Mouse (Mus musculus) urinary bladder, postnatal 10 days (tissue): Measurements from ENCODE around the gene Fbxw4.
"Not testable (repeated sequence)": the region's sequence is repeated elsewhere in the genome, so short reads cannot be mapped to it uniquely, and the experiment has no call there.

Experiments
- DNase-seq: peaks from one replicate; pipeline ENCODE4 v3.0.0; 2022; ENCODE audit warnings: low spot score

Fbxw4 gene

GRCm38 (mm10) chr19:45656810-45657595 lies 3.1 kb downstream of the Fbxw4 start:
- DNase-seq, result no peak

GRCm38 (mm10) chr19:45655870-45656269 lies 4.2 kb downstream of the Fbxw4 start:
- no peak for DNase-seq

DNA sequence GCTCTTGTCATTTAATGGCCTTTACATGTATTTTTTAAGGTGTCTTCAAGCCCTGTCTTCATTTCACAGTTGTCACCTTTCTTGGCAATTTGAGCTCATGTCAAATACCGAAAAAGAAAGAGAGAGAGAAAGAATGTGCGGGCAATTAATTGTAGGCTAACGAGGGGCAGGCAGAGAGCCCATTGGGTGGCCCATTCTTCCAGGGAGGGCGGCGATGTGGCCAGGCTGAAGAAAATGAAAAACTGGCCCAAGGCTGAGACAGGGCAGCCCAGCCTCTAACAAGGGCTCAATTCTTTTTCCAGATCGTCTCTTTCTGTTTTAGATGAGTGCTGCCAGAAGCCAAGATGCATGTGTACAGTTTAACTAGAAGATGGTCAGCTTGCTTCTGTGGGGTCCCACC lies 6.1 kb downstream of the Fbxw4 start:
- DNase-seq, result no peak

- no peak for DNase-seq
These were observed 7.7 kb downstream of the Fbxw4 start for GRCm38 (mm10) chr19:45652286-45652988.

GRCm38 (mm10) chr19:45651524-45651923 lies 8.6 kb downstream of the Fbxw4 start:
- DNase-seq, result no peak

- no peak for DNase-seq
These were observed 10.3 kb downstream of the Fbxw4 start for GRCm38 (mm10) chr19:45649776-45650175.

GRCm38 (mm10) chr19:45648469-45648868 lies 11.6 kb downstream of the Fbxw4 start:
- DNase-seq, result not testable (repeated sequence)

DNA sequence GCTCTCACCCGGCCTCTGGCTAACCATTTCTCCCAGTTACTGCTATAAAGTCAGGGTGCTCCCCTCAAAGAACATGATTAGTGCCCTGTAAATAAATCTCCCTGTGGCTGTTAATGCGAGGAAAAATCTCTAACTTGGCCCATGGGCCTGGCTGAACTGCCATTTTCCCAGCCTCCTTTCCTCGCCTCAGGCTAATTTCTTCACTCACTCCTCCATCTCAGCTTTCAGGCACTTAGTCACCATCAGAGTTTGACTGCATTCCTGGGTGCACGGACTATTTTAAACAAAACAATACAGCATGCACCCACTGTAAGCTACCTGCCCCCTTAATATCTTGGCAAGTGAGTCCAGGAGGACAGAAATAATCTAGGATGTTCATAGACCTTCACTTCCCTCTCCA lies 13.2 kb downstream of the Fbxw4 start:
- no peak for DNase-seq

GRCm38 (mm10) chr19:45640691-45641090 lies 19.4 kb downstream of the Fbxw4 start:
- no peak for DNase-seq

- DNase-seq, result no peak
These were observed 24.2 kb downstream of the Fbxw4 start for GRCm38 (mm10) chr19:45635960-45636359.

- no peak for DNase-seq
These were observed 28.5 kb downstream of the Fbxw4 start for GRCm38 (mm10) chr19:45631584-45631983.

DNA sequence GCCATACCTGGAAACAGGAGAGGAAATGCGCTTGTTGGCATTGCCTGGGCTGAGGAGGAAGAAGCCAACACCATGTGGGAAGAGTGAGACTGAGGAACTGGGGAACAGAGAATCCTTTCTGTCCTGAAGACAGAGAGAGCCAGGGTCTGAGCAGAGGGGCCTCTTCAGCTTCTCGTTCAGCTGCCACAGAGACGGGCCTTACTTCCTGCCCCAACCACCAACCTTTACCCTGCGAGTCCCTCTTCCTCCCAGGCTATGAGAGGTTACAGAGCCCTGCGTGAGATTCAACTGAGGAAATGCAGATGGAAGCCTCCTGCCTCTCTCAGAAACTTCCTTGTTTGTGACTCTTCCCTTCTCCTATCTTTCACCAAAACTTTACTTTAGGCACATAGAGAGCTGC lies 29.2 kb downstream of the Fbxw4 start:
- no peak for DNase-seq

DNA sequence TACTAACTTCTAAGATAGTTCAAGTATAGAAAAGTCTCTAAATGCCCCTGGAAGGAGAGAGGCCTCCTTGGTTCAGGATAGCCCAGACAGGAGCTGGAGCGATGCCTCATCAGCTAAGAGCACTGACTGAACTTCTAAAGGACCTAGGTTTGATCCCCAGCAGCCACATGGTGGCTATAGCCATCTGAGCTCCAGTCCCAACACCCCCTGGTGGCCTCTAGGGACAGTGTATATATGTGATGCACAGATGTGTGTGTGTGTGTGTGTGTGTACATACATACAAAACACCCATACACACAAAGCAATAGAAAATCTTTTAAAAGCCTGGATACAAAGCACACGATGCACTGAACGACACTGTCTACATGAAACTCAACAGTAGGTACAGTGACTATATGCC lies 30.9 kb downstream of the Fbxw4 start:
- DNase-seq, result no peak

DNA sequence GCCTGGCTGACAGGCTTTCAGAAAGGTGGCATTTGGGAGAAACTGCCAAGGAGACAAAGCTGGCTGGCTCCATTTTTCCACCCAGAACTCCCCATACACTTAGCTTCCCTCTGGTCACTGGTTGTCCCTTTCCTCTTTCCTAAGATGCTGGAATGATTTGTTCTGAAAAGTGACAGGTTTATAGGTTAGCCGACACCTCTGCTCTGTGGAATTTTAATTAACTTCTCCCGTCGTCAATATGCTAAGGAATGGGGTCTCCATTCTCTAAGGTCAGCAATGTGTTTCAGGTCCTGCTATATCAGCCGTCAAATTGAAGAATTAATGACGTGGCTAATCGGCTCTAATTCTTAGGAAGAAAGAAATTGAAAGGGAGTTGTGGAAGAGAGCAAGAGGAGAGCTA lies 31.5 kb downstream of the Fbxw4 start:
- no peak for DNase-seq

GRCm38 (mm10) chr19:45627036-45627435 lies 33.1 kb downstream of the Fbxw4 start:
- no peak for DNase-seq

GRCm38 (mm10) chr19:45623710-45624109 lies 36.4 kb downstream of the Fbxw4 start:
- DNase-seq, result no peak

- no peak for DNase-seq
These were observed 38.0 kb downstream of the Fbxw4 start for GRCm38 (mm10) chr19:45622144-45622543.

DNA sequence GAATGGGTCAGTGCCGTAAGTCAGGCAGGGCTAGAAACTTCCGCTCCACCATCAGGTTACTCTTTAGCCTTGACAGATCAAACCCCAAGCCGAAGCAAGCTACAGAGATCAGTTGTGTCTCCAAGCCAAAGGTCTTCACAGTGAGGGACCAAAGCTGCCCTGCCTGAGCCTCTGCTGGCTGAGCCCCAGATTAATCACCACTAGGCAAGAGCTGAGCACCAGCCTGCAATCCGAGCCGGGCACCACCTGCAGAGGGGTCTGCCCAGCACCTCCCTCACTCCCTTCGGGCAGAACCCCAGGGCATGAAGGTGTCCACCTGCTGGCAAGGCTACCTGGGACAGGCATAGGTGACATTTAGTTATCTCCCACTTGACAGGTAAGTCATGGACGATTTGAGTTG lies 39.1 kb downstream of the Fbxw4 start:
- no peak for DNase-seq

GRCm38 (mm10) chr19:45619744-45620501 lies 40.2 kb downstream of the Fbxw4 start:
- DNase-seq, result no peak

DNA sequence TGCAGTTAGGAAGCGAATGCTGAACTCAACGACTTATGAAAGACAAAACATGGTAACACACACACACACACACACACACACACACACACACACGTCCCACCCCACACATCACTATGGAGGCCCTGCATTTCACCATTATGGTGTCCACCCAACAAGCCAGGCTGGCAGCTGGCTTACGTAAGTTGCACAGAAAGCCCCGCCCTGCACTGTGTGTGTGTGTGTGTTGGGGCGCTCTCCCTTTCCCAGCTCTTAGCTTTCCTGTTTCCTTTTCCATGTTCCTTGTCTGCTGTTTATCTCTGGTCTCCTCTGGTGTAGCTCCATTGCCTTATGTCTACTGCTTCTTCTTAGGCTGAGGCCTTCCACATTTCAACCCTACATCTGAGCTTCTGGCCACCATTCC lies 41.9 kb downstream of the Fbxw4 start:
- no peak for DNase-seq

- DNase-seq, result no peak
These were observed 43.4 kb downstream of the Fbxw4 start for GRCm38 (mm10) chr19:45616735-45617134.

GRCm38 (mm10) chr19:45616214-45616518 lies 43.9 kb downstream of the Fbxw4 start:
- DNase-seq, result no peak
